Mouse (Mus musculus) layer of hippocampus, postnatal 10 days (tissue): ENCODE data around the gene Kcnk1. TPM values are rescaled to one million over a fixed set of nuclear protein-coding genes. Genes with fewer than 3 reads are reported as not detected.

Source experiments
- DNase-seq, 2 experiments: peaks; one replicate each; pipeline ENCODE4 v3.0.0; 2021; ENCODE audit warnings: low spot score in 2 of 2
- long read RNA-seq: library from polyadenylated mRNA; stranded (forward); transcript quantifications from one replicate; pipeline ENCODE4 v2.0.0, GENCODE M21; 2023
- total RNA-seq, 2 experiments: library from RNA; stranded (reverse); gene quantifications; 2 replicates each; pipeline ENCODE4 v1.2.3; 2021

Gene Kcnk1
- 10 to 100 TPM; 62.5 to 67.6 TPM for total RNA-seq
- long read RNA-seq, transcript Kcnk1-201 (3 exons, 2,235 nt): major isoform, 110 of 121 reads
- long read RNA-seq, partial matches to known transcripts: 3 of 121 reads
- long read RNA-seq, other reads (novel, unspliced or antisense): 4 of 121 reads

DNA sequence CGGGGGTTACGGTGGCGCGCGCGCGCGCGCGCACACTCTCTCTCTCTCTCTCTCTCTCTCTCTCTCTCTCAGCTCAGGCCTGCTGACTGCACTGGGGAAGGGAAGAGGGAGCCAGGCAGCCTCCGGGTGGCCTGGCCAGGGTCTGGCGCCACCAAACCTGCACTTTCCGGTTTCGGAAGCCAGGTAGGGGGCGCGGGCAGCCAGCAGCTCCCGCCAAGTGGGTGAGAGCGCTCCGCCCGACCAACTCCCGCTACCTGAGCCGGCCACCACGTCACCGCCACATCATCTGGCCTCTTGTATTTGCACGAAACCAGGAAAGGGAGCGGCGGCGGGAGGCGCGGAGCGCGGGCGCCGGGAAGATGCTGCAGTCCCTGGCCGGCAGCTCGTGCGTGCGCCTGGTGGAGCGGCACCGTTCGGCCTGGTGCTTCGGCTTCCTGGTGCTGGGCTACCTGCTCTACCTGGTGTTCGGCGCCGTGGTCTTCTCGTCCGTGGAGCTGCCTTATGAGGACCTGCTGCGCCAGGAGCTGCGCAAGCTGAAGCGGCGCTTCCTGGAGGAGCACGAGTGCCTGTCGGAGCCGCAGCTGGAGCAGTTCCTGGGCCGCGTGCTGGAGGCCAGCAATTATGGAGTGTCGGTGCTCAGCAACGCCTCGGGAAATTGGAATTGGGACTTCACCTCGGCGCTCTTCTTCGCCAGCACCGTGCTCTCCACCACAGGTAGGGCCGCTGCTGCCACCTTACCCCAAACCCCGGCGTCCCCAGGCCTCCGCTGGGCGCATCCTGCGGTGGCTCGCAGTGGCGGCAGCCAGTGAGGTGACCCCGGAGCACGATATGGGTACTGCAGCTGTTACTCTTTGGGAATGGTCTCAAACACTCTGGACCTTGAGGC lies at the start of gene Kcnk1:
Gene Kcnk1, plus strand, starts transcription at position 70 of the 886 bp plus-strand sequence.
- peak; percentile 66 to 75 for DNase-seq

DNA sequence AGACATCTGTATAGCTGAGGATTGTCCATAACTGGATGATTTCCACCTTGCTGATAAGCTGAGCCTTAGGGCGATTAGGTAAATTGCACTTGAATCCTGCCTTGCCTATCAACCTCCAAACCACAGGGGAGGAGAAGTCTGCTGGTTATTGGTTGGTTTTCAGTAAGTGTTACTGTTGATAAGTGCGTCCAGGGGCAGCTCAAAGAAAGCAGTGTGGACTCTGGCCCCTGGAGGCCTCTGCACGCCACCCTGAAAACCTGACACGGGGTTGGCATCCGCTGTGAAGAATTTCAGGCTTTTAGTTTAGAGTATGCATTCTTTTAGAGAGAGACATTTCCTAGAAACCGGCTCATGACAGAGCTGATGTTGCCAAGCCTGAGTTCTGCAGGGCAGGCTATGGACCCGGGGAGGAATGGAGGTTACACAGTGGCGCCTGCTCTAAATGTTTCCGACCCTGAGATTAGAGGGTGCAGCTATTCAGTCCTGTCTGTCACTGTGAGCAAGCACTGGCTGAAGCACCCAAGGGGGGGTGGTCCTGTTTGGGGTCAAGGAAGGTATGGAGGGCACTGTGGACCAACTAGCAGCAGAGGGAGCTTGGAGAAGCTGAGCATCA lies 46.2 kb upstream of the Kcnk1 start:
- no peak for DNase-seq

DNA sequence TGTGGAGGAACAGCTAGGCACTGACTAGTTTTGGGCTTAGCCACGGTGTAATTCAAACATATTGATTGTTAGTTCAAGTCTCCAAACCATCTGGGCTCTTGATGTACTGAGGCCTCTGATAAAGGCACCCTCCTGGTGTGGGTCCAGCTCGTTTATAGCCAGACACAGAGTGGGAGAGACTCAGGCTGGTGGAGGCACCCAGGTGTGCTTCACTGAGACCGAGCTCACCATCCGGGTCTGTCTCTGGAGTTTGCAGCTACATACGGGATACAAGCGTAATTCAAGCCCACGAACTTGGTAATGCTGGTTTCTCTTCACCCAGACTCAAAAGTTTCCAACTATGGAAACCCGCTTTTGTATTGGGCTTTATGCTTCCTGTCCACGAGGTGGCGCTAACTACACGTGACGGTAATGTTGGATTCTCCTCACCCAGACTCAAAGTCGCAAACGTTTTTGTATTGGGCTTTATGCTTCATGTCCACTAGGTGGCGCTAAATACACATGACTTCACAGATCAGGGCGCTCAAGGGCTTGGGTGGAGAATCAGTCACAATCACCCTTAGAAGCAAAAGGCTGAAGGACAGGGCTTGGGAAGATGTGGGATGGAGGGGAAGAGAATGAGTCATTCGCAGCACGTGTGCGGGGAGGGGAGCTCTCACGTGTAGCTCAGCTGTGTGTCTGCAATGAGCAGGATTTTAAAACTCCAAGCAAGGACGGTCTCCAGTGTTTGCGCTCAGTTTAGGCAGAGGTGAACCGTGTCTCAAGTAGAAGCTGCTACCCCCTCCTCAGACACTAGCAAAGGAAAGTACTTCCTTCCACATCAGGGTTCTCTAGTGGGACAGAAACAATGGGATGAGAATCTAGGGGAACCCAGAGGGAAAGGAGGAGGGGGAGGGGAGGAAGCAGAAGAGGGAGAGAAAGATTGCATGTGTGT lies 44.7 kb upstream of the Kcnk1 start:
- DNase-seq: peak; percentile 85 to 88

DNA sequence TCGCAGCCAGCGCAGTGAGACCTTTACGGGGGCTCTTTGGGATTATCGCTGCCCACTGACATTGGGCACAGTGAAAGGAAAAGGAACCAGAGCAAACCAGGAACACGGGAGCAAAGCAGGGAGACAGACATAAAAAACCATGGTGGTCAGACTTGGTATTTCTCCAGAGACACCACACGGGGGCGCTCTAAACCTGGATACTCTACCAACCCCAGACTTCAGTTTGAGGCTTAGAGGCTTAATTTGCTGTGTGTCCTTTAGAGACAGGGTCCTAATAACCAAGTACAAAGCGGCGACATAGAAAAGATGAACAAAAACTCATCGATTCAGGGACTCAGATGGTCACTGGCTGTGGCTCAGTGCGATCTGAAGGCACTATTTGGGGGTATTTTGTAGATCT lies 39.3 kb upstream of the Kcnk1 start:
- DNase-seq: peak; percentile 71 to 82

DNA sequence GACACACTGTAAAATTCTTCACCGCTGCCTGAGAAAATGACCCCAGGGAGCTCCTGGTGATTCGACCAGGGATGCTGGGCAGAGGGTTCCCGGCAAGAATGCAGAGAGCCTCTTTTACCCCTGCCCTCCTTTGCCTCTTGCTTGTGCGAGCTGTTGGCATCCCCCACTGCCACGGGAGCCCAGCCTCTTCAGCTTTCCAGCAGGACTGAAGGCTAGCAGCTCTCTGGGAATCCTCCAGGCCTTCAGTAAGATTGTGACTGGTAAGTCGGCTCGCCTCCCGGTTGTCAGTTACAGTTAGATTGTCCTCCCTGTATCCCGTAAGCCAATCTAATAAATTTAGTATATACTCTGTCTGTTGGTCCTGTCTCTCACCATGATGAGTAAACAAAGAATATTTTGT lies 38.2 kb upstream of the Kcnk1 start:
- no peak for DNase-seq

DNA sequence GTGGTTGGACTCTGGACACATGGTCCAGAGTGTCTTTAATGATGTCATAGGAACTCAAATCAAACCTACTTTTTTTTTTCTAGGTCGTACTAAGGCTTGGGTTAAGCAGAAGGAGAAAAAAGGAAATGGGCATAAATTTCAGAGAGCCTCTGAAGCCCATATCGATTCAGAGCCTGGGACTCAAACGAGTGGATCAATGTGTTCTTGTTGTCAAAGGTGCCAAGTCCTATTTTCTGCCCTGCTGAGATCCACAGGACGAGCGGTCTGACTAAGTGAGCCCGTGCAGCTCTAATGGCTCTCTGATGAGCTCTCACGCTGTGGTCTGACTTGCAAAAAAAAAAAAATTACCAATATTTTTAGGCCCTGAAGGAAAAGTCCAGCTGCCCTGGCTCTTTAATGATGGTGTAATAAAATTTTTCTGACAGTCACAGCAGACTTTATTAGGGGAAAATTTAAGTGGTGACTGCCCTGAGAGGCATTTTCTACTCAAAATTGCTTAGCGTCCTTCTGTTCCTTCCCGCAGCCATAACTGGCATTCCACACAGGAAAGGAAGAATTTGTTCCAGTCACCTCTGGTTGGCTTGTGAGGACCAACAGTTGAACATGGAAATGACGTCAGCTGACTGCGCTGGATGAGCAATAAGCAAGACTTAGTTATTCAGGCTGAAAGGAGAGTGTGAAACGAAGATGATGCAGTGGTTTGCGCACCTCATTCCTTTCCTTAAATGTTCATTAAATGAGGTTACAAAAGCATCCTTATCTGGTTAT lies 37.6 kb upstream of the Kcnk1 start:
- no peak for DNase-seq

DNA sequence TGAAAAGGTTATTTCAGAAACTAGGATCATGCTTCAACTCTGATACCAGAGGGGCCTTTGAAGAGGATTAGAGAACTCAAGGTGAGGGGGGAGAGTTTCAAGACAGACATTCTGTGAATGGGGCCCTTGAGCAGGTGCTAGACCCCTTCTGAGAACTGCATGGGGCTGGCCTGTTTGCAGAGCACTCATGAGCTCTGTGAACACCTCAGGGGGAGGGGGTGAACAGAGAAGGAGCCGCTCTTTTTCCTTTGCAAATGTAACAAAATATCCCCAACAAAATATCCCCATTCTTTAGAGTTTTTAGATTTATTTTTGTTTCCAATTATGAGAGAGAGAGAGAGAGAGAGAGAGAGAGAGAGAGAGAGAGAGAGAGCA lies 37.0 kb upstream of the Kcnk1 start:
- DNase-seq: no peak

DNA sequence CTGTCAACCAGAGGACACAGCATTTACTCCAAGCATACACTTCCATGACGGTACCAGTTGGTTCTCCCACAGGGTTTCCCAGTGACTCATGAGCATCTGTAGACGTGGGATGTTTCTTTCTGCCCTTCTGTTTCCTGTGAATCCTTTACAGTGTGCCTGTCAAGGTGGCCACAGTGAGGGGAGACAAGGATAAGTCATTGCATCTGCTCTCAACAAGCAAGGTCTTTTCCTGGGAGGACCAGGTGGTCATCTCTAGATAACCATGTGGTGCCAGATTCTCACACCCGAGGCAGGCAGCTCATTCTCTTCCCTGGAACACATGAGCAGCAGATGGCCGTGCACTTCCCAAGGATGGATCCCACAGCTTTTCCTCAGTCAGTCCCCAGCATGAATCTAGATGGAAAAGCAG lies 35.6 kb upstream of the Kcnk1 start:
- DNase-seq: peak; percentile 60

DNA sequence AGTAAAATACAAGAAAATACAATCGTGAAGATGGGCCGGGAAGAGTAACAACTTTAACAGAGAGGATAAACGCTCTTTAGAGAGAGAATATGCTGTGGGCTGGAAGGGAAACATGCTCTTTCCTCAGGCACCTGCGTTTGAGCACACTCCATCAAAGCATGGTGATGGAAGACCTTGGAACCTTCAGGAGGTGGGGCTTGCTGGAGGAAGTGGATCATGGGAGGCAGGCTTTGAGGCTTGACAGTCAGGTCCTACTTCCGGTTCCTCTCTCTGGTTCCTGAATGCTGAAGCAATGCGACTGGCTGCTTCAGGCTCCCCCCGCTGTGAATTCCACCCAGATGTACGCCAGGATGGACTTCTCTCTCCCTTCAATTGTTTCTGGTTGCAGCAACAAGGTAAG lies 34.9 kb upstream of the Kcnk1 start:
- no peak for DNase-seq

DNA sequence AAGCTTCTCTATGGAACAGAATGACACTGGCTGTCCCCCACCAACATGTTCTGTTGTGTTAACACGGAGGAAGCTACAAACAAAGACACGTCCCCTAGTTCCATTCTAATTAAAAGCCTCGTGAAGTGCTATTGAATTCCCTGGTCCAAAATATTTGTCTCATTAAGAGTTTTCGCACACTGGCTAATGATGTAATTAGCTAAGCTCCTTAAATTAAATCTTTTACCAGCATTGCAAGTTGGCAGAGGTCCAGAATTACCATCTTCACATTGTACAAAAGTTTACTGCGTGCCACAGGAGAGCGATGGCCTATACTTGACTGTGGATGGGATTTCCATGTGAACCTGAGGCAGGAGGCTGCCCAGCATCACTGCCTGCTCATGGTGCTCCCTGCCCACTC lies 33.2 kb upstream of the Kcnk1 start:
- DNase-seq: no peak

DNA sequence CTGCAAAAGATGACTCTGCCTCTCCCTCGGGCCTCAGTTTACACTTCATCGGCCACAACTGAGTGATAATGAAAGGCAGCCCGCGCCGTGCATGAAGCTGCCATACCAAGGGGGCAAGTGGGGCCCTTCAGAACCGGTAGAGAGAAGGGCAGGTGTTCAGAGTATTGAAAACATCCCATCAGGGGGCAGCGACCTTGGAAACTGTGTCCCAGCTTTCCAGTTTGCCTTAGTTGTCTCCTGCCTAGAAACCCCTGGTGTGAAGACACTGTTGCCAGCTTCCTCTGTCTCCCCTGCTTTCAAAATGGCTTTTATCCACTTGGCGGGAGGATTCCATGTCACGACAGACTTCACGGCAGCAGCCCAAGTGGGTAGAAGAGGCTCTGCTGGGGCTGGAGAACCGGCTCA lies 31.2 kb upstream of the Kcnk1 start:
- no peak for DNase-seq

DNA sequence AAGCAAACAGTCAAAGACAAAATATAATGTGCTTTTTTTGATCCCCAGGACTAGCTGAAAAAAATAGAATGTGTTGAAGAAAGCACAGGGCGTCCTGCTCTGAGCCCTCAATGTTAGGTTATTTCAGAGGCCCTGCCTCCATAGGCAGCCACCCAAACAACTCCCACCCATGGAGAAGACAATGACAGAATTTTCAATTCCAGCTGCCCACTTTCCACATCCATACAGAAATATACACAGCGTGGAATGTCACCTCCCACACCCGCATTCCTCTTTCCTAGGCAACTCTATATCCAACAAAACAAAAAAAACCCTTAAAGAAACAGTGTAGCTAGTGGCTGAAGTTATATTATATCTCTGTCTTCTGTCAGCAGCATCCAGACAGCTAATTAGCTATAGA lies 23.6 kb upstream of the Kcnk1 start:
- DNase-seq: no peak

DNA sequence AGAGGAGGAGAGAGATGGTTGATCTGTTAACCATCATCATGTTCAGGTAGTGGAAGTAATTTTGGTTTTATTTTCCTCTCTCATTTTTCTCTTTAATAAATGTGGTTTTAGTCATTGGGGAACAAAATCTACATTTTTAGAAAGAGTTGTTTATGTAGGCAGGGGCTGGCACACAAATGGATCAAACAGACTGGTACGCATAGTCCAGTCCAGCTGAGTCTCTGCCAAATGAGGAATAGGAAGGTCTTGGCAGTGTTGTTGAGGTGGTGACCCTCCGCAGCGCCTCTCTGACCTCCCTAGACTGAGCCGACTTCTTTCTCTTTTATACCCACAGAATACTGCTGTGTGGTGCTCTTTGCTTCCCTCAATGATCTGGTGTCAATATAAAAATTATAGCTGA lies 19.0 kb upstream of the Kcnk1 start:
- DNase-seq: no peak

DNA sequence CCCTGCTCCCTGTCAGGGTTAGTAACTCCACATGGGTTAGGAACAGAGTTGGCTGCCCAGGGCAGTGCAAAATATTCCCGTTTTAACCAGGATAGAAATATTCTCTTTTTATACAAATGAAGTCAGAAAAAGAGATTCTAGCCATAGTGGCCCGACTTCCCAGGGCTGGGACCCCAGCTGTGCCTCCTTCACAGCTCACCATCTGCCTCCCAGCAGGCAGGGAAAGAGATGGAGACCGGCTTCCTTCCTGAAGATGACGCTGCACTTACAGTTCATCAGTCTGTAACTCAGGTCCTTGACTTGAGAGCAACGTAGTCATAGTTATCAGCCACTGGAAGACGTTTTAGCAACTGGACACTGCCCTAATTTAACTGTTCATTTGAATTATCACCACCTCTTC lies 14.1 kb upstream of the Kcnk1 start:
- no peak for DNase-seq

DNA sequence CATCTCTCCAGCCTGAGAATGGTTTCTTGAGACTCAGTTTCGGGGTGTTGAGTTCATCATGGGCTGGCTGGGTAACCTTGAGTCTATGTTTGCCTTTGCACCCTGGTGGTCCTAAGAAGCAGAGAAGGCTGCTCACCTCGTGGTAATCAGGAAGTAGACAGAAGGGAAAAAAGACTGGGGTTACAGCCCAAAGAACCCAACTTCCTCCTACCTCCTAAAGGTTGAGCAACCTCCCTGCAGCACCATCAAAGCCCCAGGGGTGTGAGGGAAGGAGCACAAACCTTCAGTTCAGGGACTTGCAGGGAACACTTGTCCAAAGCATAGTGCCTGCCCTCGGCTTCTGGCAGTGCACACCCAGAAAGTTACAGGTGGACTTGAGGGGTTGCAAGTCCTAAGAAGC lies 11.5 kb upstream of the Kcnk1 start:
- DNase-seq: no peak

DNA sequence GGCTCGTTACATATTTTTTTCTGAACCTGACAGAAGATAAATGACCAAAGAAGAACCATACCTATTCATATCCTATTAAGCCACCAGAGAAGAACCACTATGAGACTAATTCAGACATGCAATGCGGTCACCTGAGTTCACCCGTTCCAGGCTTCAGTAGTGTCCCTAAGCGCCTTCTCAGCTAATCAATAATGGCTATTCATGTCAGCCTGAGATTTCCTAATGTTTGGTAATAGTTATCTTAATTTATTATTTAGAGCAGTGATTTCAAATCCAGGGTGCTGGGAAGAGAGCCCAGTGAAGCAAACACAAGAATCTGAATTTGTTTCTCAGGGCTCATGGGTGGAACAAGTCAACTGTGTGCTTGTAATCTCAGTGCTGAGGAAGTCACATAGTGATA lies 10.8 kb upstream of the Kcnk1 start:
- no peak for DNase-seq

DNA sequence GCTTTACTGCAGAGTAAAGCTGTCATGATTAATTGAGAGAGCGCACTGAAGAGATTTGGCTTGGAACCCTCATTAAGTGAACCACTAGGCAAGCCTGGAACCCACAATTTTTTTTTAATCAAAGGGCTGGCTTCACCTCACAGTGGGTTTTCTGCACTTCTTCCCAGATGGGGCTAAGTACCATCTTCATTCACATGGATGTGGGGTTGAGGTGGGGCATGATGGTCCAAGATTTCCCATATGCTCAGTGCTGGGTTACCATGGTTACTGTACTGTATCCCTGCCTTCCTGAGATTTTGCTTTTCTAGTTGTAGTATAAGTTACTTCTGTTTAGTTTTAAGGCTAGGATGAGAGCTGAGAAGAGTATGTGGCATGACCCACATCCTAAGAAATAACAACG lies 9.6 kb upstream of the Kcnk1 start:
- DNase-seq: no peak

DNA sequence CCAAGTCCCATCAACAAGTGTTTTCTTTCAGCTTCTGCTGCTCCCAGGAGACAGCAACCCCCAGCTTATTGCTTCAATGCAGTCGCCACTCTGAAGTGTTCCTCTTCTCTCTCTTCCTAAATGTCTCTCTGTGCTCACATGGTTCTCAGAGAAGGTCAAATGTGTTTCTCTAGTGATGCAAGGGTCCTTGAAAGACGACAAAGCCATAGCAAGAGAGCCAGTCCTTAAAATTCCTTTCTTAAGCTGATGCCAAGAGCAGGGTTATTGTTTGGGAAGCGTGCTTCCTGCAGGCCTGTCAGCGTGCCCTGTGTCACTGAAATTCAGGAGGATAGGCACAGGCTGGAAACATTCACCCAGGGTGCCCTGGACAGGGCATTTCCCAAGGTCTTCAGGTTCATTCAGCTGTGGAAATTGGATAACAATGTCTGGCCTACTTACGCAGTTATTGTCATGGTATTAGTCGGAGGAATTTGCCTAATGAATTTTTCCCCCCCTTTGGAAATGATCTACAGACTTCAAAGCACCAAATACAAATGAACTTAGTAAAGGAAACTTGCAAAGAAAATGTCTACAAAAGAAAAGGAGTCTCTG lies 7.9 kb upstream of the Kcnk1 start:
- DNase-seq: no peak

DNA sequence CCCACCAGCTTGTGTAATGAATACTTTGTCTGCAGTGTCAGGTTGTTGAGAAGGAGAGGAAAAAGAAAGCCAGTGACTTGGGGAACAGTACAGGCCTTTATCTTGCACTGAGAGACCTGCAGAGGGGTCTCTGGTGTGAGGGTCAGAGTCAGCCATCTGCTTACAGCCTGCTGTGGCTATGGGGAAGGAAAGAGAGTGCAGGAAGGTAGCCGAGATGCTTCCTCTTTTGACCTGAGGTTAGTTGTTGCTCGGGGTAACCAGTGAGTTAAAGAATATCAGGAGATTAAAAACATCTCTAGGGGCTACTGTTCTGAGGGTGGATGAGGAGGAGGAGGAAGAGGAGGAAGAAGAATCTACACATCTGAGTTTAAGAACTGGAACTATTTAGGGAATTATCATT lies 7.0 kb upstream of the Kcnk1 start:
- no peak for DNase-seq

DNA sequence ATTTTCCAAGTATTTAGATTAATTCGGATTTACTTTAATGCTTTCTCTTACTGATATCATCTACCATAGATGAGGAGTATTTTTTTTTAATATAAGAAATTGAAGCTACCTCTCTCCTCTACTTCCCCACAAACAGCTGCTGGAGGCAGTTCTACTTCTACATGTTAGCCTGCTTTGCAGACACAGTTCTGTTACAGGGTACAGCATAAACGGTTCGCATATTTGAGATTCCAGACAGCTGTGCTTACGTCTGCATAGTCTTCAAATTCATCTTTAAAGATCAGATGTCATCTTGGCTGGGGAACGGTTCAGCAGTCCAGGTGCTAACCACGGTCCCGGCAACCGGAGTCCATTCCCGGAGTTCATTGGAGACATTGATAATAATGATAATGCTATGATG lies 1.3 kb upstream of the Kcnk1 start:
- no peak for DNase-seq
